ENCODE assay signal across 23 mouse cellular contexts in the genomic region with DNA sequence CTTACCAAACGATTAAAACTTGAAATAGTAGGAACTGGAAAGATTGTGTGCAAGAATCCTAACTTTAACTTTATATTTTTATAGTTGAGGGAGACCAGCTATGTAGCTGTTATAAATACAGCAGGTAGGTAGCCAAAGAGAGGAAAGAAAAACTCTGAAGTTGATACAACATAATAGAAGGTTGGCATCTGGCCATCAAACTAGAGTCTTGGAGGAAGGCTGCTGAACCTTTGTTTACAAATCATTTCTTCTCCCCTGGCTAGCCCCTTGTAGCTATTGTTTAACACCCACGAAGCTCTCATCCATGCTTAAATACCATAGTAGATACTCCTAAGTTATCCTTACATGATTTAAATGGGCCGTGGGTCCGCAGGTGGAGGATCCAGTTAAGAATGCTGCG. TPM values are rescaled to one million over a fixed set of nuclear protein-coding genes. Genes with fewer than 3 reads are reported as not detected.
DNase-seq lines count a peak whose midpoint lies in the region; ATAC-seq and TF ChIP-seq lines count a peak whose summit lies in the region.
"Had no signal": no experiment of that assay in that cellular context is flagged by ENCODE, and none has a peak within 500 bp of the region (broad histone marks: within the 10 kb centered on the region; RNA-seq: fewer than 3 reads in every experiment).

No protein-coding gene starts in this region.

- DNase-seq in embryonic facial prominence, embryonic 14.5 days (ENCODE audit: low spot score), result peak; percentile 58
- DNase-seq in embryonic facial prominence, embryonic 10.5 days (ENCODE audit: low spot score), result no peak
- DNase-seq in lung, embryonic 14.5 days, result peak; percentile 65
- DNase-seq in lung, adult 18-20 months, result no peak
- DNase-seq: adrenal gland, adult 8-10 months; adrenal gland, postnatal 14 days; adrenal gland, postnatal 36 days; B cell, adult 2 months; cerebellum, adult 11-12 months; cerebellum, adult 2 months; cerebellum, adult 9-10 months; cerebellum, postnatal 10 days; cerebellum, postnatal 25 days; forebrain, postnatal 0 days had no signal

- H3K27me3 ChIP-seq in embryonic facial prominence, embryonic 14.5 days (replicated peaks; ENCODE audit: control insufficient read depth, insufficient read depth, low read length), result no peaks in the 10 kb centered on the region
- H3K27me3 ChIP-seq in embryonic facial prominence, embryonic 10.5 days (replicated peaks; ENCODE audit: low read depth, poor library complexity, severe bottlenecking), result no peaks in the 10 kb centered on the region
- H3K27me3 ChIP-seq in lung, embryonic 14.5 days (ENCODE audit: insufficient read depth, low read length), result no peaks in the 10 kb centered on the region
- no peaks in the 10 kb centered on the region for H3K27me3 ChIP-seq in limb, embryonic 15.5 days
- H3K27me3 ChIP-seq: CH12.LX; embryonic facial prominence, embryonic 13.5 days; forebrain, embryonic 13.5 days; forebrain, embryonic 15.5 days; Patski had no signal

- H3K36me3 ChIP-seq in embryonic facial prominence, embryonic 14.5 days (ENCODE audit: control insufficient read depth, insufficient read depth, low read length), result no peaks in the 10 kb centered on the region
- H3K36me3 ChIP-seq in embryonic facial prominence, embryonic 10.5 days (replicated peaks), result no peaks in the 10 kb centered on the region
- no peaks in the 10 kb centered on the region for H3K36me3 ChIP-seq in lung, embryonic 14.5 days (ENCODE audit: insufficient read depth)
- no peaks in the 10 kb centered on the region for H3K36me3 ChIP-seq in limb, embryonic 15.5 days
- H3K36me3 ChIP-seq: embryonic facial prominence, embryonic 13.5 days; forebrain, embryonic 15.5 days; G1E had no signal

- no peak overlapping the region for H3K27ac ChIP-seq in embryonic facial prominence, embryonic 14.5 days (replicated peaks; ENCODE audit: low read depth, low read length)
- no peak overlapping the region for H3K27ac ChIP-seq in embryonic facial prominence, embryonic 10.5 days (replicated peaks)
- H3K27ac ChIP-seq in lung, embryonic 14.5 days (ENCODE audit: low read depth), result no peak overlapping the region
- 0 out of 2 replicates have a peak overlapping the region, but pooled peaks have one; percentile 33 for H3K27ac ChIP-seq in limb, embryonic 15.5 days
- H3K27ac ChIP-seq: forebrain, embryonic 13.5 days; forebrain, embryonic 15.5 days had no signal

- no peak for ATAC-seq in embryonic facial prominence, embryonic 14.5 days (ENCODE audit: low read depth)
- no peak for ATAC-seq in lung, embryonic 14.5 days (ENCODE audit: insufficient read depth)
- ATAC-seq in limb, embryonic 15.5 days (ENCODE audit: insufficient number of reproducible peaks, low FRiP score, low TSS enrichment, low read depth), result no peak
- ATAC-seq: activated CD4-positive, CD25-positive, alpha-beta regulatory T cell, adult 4 months; CD4-positive, CD25-positive, alpha-beta regulatory T cell, adult 4 months; forebrain, embryonic 13.5 days; forebrain, embryonic 15.5 days; forebrain, postnatal 0 days; Patski had no signal

- H3K4me3 ChIP-seq in embryonic facial prominence, embryonic 14.5 days (ENCODE audit: low read depth, low read length), result no peak overlapping the region
- H3K4me3 ChIP-seq in embryonic facial prominence, embryonic 10.5 days, result no peak overlapping the region
- no peak overlapping the region for H3K4me3 ChIP-seq in lung, embryonic 14.5 days (ENCODE audit: low read depth, low read length)
- no peak overlapping the region for H3K4me3 ChIP-seq in limb, embryonic 15.5 days
- H3K4me3 ChIP-seq: embryonic facial prominence, embryonic 13.5 days; forebrain, embryonic 13.5 days; forebrain, embryonic 15.5 days had no signal

- TF ChIP-seq CTCF in lung, embryonic 14.5 days (IDR thresholded peaks at IDR 0.05; ENCODE audit: low read depth), result no peak

- WGBS in embryonic facial prominence, embryonic 14.5 days, result 62% methylated on average over 5 of the region's 5 CpGs
- 86% methylated on average over 5 of the region's 5 CpGs for WGBS in embryonic facial prominence, embryonic 10.5 days
- WGBS in lung, embryonic 14.5 days, result 71% methylated on average over 5 of the region's 5 CpGs
- 63% methylated on average over 5 of the region's 5 CpGs for WGBS in limb, embryonic 15.5 days

- H3K4me1 ChIP-seq in embryonic facial prominence, embryonic 14.5 days (ENCODE audit: control insufficient read depth, insufficient read depth, low read length), result 0 out of 2 replicates have a peak, but pooled peaks cover 7% of the 10 kb centered on the region
- no peaks in the 10 kb centered on the region for H3K4me1 ChIP-seq in embryonic facial prominence, embryonic 10.5 days
- no peaks in the 10 kb centered on the region for H3K4me1 ChIP-seq in lung, embryonic 14.5 days (ENCODE audit: insufficient read depth)
- no peaks in the 10 kb centered on the region for H3K4me1 ChIP-seq in limb, embryonic 15.5 days
- H3K4me1 ChIP-seq: forebrain, embryonic 13.5 days; forebrain, embryonic 15.5 days had no signal

- H3K4me2 ChIP-seq in embryonic facial prominence, embryonic 14.5 days (ENCODE audit: low read depth, low read length), result no peak overlapping the region
- no peak overlapping the region for H3K4me2 ChIP-seq in lung, embryonic 14.5 days
- H3K4me2 ChIP-seq in limb, embryonic 15.5 days, result no peak overlapping the region
- H3K4me2 ChIP-seq: embryonic facial prominence, embryonic 13.5 days; forebrain, embryonic 13.5 days; forebrain, embryonic 15.5 days had no signal

- H3K9me3 ChIP-seq in embryonic facial prominence, embryonic 14.5 days (ENCODE audit: control insufficient read depth, low read length), result no peaks in the 10 kb centered on the region
- no peaks in the 10 kb centered on the region for H3K9me3 ChIP-seq in embryonic facial prominence, embryonic 10.5 days
- no peaks in the 10 kb centered on the region for H3K9me3 ChIP-seq in lung, embryonic 14.5 days (ENCODE audit: low read depth, low read length)
- no peaks in the 10 kb centered on the region for H3K9me3 ChIP-seq in limb, embryonic 15.5 days
- H3K9me3 ChIP-seq: embryonic facial prominence, embryonic 13.5 days; forebrain, embryonic 13.5 days; forebrain, embryonic 15.5 days; G1E had no signal

- H3K9ac ChIP-seq in embryonic facial prominence, embryonic 14.5 days (ENCODE audit: low read depth, low read length), result no peak overlapping the region
- H3K9ac ChIP-seq in lung, embryonic 14.5 days, result no peak overlapping the region
- no peak overlapping the region for H3K9ac ChIP-seq in limb, embryonic 15.5 days
- H3K9ac ChIP-seq: embryonic facial prominence, embryonic 13.5 days; forebrain, embryonic 13.5 days; forebrain, embryonic 15.5 days; forebrain, postnatal 0 days had no signal

RNA-seq across cellular contexts. Expression of a gene that starts 52.1 kb away (rescaled TPM):
- 27.9 and 30.2 TPM in 2 replicates for polyA plus RNA-seq in embryonic facial prominence, embryonic 14.5 days (2014; fragmentation: Nextera tagmentation; extraction: Ambion mirVana)
- 3.9 and 4.7 TPM in 2 replicates for polyA plus RNA-seq in embryonic facial prominence, embryonic 10.5 days (2016; fragmentation: Nextera tagmentation; extraction: Ambion mirVana)
- 11.5 and 12.0 TPM in 2 replicates for polyA plus RNA-seq in lung, embryonic 14.5 days (2014; fragmentation: Nextera tagmentation; extraction: Ambion mirVana)
- 22.3 and 27.9 TPM in 2 replicates for polyA plus RNA-seq in limb, embryonic 15.5 days (2015; fragmentation: Nextera tagmentation; extraction: Ambion mirVana)
- polyA plus RNA-seq: G1E had no signal

Comparison
In these comparisons a context has a peak if more than half of its experiments do, and no peak if none do; other contexts are left out.
1. DNase-seq: peak in embryonic facial prominence, embryonic 14.5 days (single experiment) and lung, embryonic 14.5 days (single experiment); none in embryonic facial prominence, embryonic 10.5 days (single experiment) and lung, adult 18-20 months (0 of 2).